17 mouse cellular contexts compared by ENCODE assay signal in the genomic region with DNA sequence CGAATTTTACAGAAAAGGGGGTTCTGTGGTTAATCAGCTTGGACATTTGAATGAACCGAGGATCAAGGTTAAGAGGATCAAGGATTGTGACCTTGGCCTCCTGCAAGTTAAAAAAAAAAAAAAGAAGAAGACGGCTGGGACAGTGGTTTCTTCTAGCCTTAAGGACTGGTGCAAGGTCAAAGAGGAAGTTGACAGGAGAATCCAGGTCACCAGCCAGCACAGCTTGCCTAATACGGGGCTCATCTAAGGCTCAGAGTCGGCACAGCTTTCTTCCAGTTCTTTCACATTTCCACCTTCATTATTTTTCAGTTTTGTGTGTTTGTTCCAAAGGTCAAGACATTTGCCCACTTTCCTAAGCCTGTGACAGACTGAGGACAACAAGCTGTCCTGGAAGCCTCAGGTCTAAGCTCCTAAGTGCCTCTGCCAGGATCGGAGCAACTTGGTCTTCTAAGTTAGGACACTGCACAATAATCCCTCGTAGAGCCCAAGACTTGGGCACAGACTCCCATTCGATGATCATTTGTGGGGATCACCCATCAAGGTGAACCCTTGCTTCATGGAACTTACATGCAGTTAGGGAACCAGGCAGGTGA. TPM values are rescaled to one million over a fixed set of nuclear protein-coding genes. Genes with fewer than 3 reads are reported as not detected.
DNase-seq lines count a peak whose midpoint lies in the region; ATAC-seq and TF ChIP-seq lines count a peak whose summit lies in the region.
"Had no signal": no experiment of that assay in that cellular context is flagged by ENCODE, and none has a peak within 500 bp of the region (broad histone marks: within the 10 kb centered on the region; RNA-seq: fewer than 3 reads in every experiment).

No protein-coding gene starts in this region.

- intact Hi-C loops in gastrocnemius, adult 2 months (cut with DNase I): no loop called here

- H3K9ac ChIP-seq in lung, postnatal 0 days (replicated peaks; ENCODE audit: low read depth): no peak overlapping the region
- no peak overlapping the region for H3K9ac ChIP-seq in stomach, postnatal 0 days (ENCODE audit: low read length)
- H3K9ac ChIP-seq: heart, embryonic 15.5 days; hindbrain, embryonic 14.5 days had no signal

- no peaks in the 10 kb centered on the region; the same call in 1 of the 2 replicates for H3K4me1 ChIP-seq in lung, postnatal 0 days (ENCODE audit: insufficient read depth, low read depth, low read length)
- peaks cover 10% of the 10 kb centered on the region for H3K4me1 ChIP-seq in embryonic facial prominence, embryonic 10.5 days
- peaks cover 2% of the 10 kb centered on the region; the same call in 1 of the 2 replicates for H3K4me1 ChIP-seq in stomach, postnatal 0 days (replicated peaks; ENCODE audit: control insufficient read depth, insufficient read depth)
- H3K4me1 ChIP-seq: megakaryocyte, embryonic 14.5 days had no signal

- no peak for TF ChIP-seq CTCF in gastrocnemius, adult 2 months (IDR thresholded peaks at IDR 0.05)
- no peak for TF ChIP-seq CTCF in lung, postnatal 0 days (IDR thresholded peaks at IDR 0.05)
- no peak for TF ChIP-seq CTCF in stomach, postnatal 0 days (IDR thresholded peaks at IDR 0.05; ENCODE audit: low read depth)

- peak overlapping the region; percentile 86 for H3K27ac ChIP-seq in gastrocnemius, adult 2 months
- H3K27ac ChIP-seq in lung, postnatal 0 days (ENCODE audit: low read length): peak overlapping the region; percentile 51; the same call in 1 of the 2 replicates
- 0 out of 2 replicates have a peak overlapping the region, but pooled peaks have one; percentile 32 for H3K27ac ChIP-seq in embryonic facial prominence, embryonic 10.5 days (replicated peaks)
- H3K27ac ChIP-seq in stomach, postnatal 0 days (replicated peaks): peak overlapping the region; percentile 49
- H3K27ac ChIP-seq: hindbrain, embryonic 14.5 days had no signal

- H3K4me3 ChIP-seq in gastrocnemius, adult 2 months: no peak overlapping the region
- H3K4me3 ChIP-seq in lung, postnatal 0 days (ENCODE audit: low read depth, low read length): no peak overlapping the region
- no peak overlapping the region for H3K4me3 ChIP-seq in embryonic facial prominence, embryonic 10.5 days
- H3K4me3 ChIP-seq in stomach, postnatal 0 days (ENCODE audit: low read depth, low read length): no peak overlapping the region
- H3K4me3 ChIP-seq: heart, embryonic 15.5 days; megakaryocyte, embryonic 14.5 days had no signal

- no peak overlapping the region for H3K4me2 ChIP-seq in lung, postnatal 0 days (replicated peaks; ENCODE audit: low read depth, low read length)
- H3K4me2 ChIP-seq in stomach, postnatal 0 days (replicated peaks; ENCODE audit: low read depth): no peak overlapping the region
- H3K4me2 ChIP-seq: heart, embryonic 15.5 days; hindbrain, embryonic 14.5 days; liver, embryonic 11.5 days had no signal

- ATAC-seq in lung, postnatal 0 days: no peak
- ATAC-seq in stomach, postnatal 0 days (ENCODE audit: low FRiP score, low TSS enrichment): no peak
- ATAC-seq: forebrain, embryonic 14.5 days had no signal

- 48% methylated on average over 8 of the region's 8 CpGs for WGBS in lung, postnatal 0 days
- 71% methylated on average over 8 of the region's 8 CpGs for WGBS in embryonic facial prominence, embryonic 10.5 days
- WGBS in stomach, postnatal 0 days: 59% methylated on average over 8 of the region's 8 CpGs

- no peak for DNase-seq in gastrocnemius, adult 2 months
- DNase-seq in gastrocnemius, postnatal 10 days: no peak
- DNase-seq in lung, postnatal 0 days (ENCODE audit: low spot score): peak; percentile 11
- no peak for DNase-seq in lung, postnatal 4 days
- no peak for DNase-seq in embryonic facial prominence, embryonic 10.5 days (ENCODE audit: low spot score)
- DNase-seq in stomach, postnatal 0 days (ENCODE audit: low spot score): no peak
- no peak for DNase-seq in right cerebral cortex, adult 18-20 months
- DNase-seq: cerebellum, adult 11-12 months; gastrocnemius, postnatal 14 days; kidney, adult 9 months; thymus, postnatal 36 days had no signal

- H3K9me3 ChIP-seq in lung, postnatal 0 days (ENCODE audit: low read length): no peaks in the 10 kb centered on the region
- no peaks in the 10 kb centered on the region for H3K9me3 ChIP-seq in embryonic facial prominence, embryonic 10.5 days
- no peaks in the 10 kb centered on the region for H3K9me3 ChIP-seq in stomach, postnatal 0 days (ENCODE audit: control insufficient read depth, low read length)
- H3K9me3 ChIP-seq: heart, embryonic 15.5 days had no signal

- no peaks in the 10 kb centered on the region for H3K36me3 ChIP-seq in lung, postnatal 0 days (ENCODE audit: insufficient read depth, low read length)
- no peaks in the 10 kb centered on the region for H3K36me3 ChIP-seq in embryonic facial prominence, embryonic 10.5 days (replicated peaks)
- no peaks in the 10 kb centered on the region for H3K36me3 ChIP-seq in stomach, postnatal 0 days (ENCODE audit: control insufficient read depth, insufficient read depth, low read length)
- H3K36me3 ChIP-seq: G1E; heart, embryonic 15.5 days had no signal

- no peaks in the 10 kb centered on the region for H3K27me3 ChIP-seq in lung, postnatal 0 days (replicated peaks; ENCODE audit: insufficient read depth, low read length)
- H3K27me3 ChIP-seq in embryonic facial prominence, embryonic 10.5 days (replicated peaks; ENCODE audit: low read depth, poor library complexity, severe bottlenecking): no peaks in the 10 kb centered on the region
- no peaks in the 10 kb centered on the region for H3K27me3 ChIP-seq in stomach, postnatal 0 days (ENCODE audit: control insufficient read depth, insufficient read depth, low read length)
- H3K27me3 ChIP-seq: heart, embryonic 15.5 days had no signal

- TF ChIP-seq EP300 in lung, postnatal 0 days (IDR thresholded peaks at IDR 0.05): no peak
- no peak for TF ChIP-seq EP300 in stomach, postnatal 0 days (optimal IDR thresholded peaks at IDR 0.05)

RNA-seq across cellular contexts. Expression of gene Tacc2, which starts 13.7 kb away (rescaled TPM):
- total RNA-seq in gastrocnemius, adult 2 months (2021): 100 to 1,000 TPM; 515 to 576 TPM
- total RNA-seq in gastrocnemius, postnatal 10 days (2021): 100 to 1,000 TPM; 187 to 199 TPM
- 18.9 and 19.8 TPM in 2 replicates for polyA plus RNA-seq in lung, postnatal 0 days (2015; fragmentation: Nextera tagmentation; extraction: Ambion mirVana)
- 44.0 and 49.6 TPM in 2 replicates for polyA plus RNA-seq in embryonic facial prominence, embryonic 10.5 days (2016; fragmentation: Nextera tagmentation; extraction: Ambion mirVana)
- polyA plus RNA-seq in stomach, postnatal 0 days (2015; fragmentation: Nextera tagmentation; extraction: Ambion mirVana): 15.6 and 17.1 TPM in 2 replicates
- polyA plus RNA-seq: G1E had no signal

RNA-seq across cellular contexts. Expression of gene Nsmce4a, which starts 18.0 kb away (rescaled TPM):
- total RNA-seq in gastrocnemius, adult 2 months (2021): 10 to 100 TPM; 28.6 to 33.8 TPM
- total RNA-seq in gastrocnemius, postnatal 10 days (2021): 10 to 100 TPM; 36.7 to 39.1 TPM
- 101 and 108 TPM in 2 replicates for polyA plus RNA-seq in lung, postnatal 0 days (2015; fragmentation: Nextera tagmentation; extraction: Ambion mirVana)
- polyA plus RNA-seq in embryonic facial prominence, embryonic 10.5 days (2016; fragmentation: Nextera tagmentation; extraction: Ambion mirVana): 196 and 197 TPM in 2 replicates
- polyA plus RNA-seq in stomach, postnatal 0 days (2015; fragmentation: Nextera tagmentation; extraction: Ambion mirVana): 89.7 and 93.1 TPM in 2 replicates

Comparison
In these comparisons a context has a peak if more than half of its experiments do, and no peak if none do; other contexts are left out.
1. H3K27ac ChIP-seq: peak in every context shown above with its lines; median percentile 86 in gastrocnemius, adult 2 months; 51 in lung, postnatal 0 days; 49 in stomach, postnatal 0 days; 32 in embryonic facial prominence, embryonic 10.5 days.